Mouse (Mus musculus) liver, postnatal 0 days (tissue): ENCODE measurements around the gene Gpr68.

Source experiments
- CTCF ChIP-seq: sonication (generic); IDR thresholded peaks from 2 replicates; pipeline ENCODE4 v1.5.1; 2016; ENCODE audit warnings: antibody characterized with exemption, low read depth
- EP300 ChIP-seq: IDR thresholded peaks from 2 replicates; pipeline ENCODE4 v1.6.1; 2016; ENCODE audit warnings: antibody characterized with exemption, low read depth, mild to moderate bottlenecking

DNA sequence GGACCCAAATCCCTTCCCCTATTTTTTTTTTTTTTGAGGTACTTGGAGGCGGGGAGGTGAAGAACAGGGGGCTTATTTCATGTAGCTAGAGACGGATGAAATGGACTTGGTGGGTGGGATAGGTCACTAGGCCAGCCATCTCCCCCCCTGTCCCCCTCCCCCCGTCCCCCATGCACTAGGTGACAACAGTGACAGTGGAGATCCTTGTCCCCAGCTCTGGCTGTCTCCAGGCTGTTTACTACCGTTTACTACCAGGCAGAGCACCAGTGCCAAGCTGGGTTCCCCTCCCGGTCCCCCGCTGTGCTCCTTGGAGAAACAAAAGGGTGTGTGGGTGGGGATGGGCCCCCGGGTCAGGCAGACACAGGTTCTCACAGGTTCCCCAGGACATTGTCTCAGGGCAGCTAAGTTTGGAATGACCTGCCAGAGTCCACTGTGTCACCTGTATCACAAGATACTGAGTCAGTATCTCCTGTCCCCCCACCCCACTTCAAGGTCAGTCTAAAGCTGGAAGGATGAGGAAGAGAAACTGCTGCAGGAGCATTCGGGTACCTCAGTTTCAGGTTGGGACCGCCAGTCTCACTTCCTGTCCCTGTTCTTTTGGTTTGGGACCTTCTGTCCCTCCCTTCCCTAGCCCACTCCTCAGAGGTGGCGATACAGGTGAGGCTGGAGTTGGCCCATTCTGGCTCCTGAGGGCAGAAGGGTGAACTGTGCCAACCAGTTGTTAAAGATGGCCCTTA, 468 bp upstream of the Gpr68 start:
- TF ChIP-seq EP300 = no peak
- TF ChIP-seq CTCF = no peak
